Mouse (Mus musculus) liver, adult 2 months (tissue): Measurements from ENCODE around the gene Mcat. TPM values are rescaled to one million over a fixed set of nuclear protein-coding genes. Genes with fewer than 3 reads are reported as not detected.

ENCODE experiments used
- DNase-seq: peaks from one replicate; pipeline ENCODE4 v3.0.0-alpha.2; 2011; ENCODE audit warnings: low read depth, low spot score; ENCODE audit errors: extremely low read depth
- H3K27ac ChIP-seq: fragments of 200-500 bp; replicated peaks from 2 replicates; pipeline ENCODE4 v1.5.1; 2012; ENCODE audit warnings: low read depth, mild to moderate bottlenecking, control low read depth, inconsistent platforms, low read length; ENCODE audit not compliant: insufficient read depth
- H3K27me3 ChIP-seq: fragments of 200-500 bp; 2 replicates; pipeline ENCODE4 v1.6.1; 2012; ENCODE audit warnings: mild to moderate bottlenecking, moderate library complexity, low read length, inconsistent platforms; ENCODE audit not compliant: control insufficient read depth, insufficient read depth
- H3K36me3 ChIP-seq: fragments of 200-500 bp; 2 replicates; pipeline ENCODE4 v1.6.1; 2012; ENCODE audit warnings: low read length, inconsistent platforms; ENCODE audit not compliant: control insufficient read depth, insufficient read depth
- H3K4me1 ChIP-seq: fragments of 200-500 bp; 2 replicates; pipeline ENCODE4 v1.6.1; 2011; ENCODE audit warnings: low read length; ENCODE audit not compliant: control insufficient read depth, insufficient read depth
- H3K4me3 ChIP-seq: fragments of 200-500 bp; 2 replicates; pipeline ENCODE4 v1.5.1; 2011; ENCODE audit warnings: low read depth, mild to moderate bottlenecking, control low read depth, low read length, moderate library complexity; ENCODE audit not compliant: insufficient read depth
- H3K79me2 ChIP-seq: fragments of 200-500 bp; 2 replicates; pipeline ENCODE4 v1.6.1; 2012; ENCODE audit warnings: inconsistent platforms, mild to moderate bottlenecking, low read length, moderate library complexity; ENCODE audit not compliant: control insufficient read depth, insufficient read depth
- H3K9ac ChIP-seq: fragments of 200-500 bp; 2 replicates; pipeline ENCODE4 v1.6.1; 2012; ENCODE audit warnings: low read depth, mild to moderate bottlenecking, control low read depth, inconsistent platforms, low read length
- CTCF ChIP-seq: fragments of 200-500 bp; IDR thresholded peaks from 2 replicates; pipeline ENCODE4 v1.5.1; 2011; ENCODE audit warnings: low read depth, low read length, control low read depth
- POLR2A ChIP-seq: fragments of 200-500 bp; IDR thresholded peaks from 2 replicates; pipeline ENCODE4 v1.6.1; 2011; ENCODE audit warnings: low read length, control low read depth; ENCODE audit not compliant: insufficient read depth; ENCODE audit errors: extremely low read depth
- WGBS: fragments of 180-500 bp; shearing (Covaris S2); methylation state at CpG from one replicate; pipeline ENCODE4 v1.1.7; 2018; 5-methylcytosine and 5-hydroxymethylcytosine counted together
- polyA plus RNA-seq: library from polyadenylated mRNA; depleted of rRNA; stranded (reverse); fragments of >200 nt; gene quantifications from 2 replicates; pipeline ENCODE4 v1.2.3, GENCODE M21; 2012
- total RNA-seq: library from RNA; depleted of rRNA; stranded (reverse); fragments of >200 nt; gene quantifications from 2 replicates; pipeline ENCODE4 v1.2.3, GENCODE M21; 2014

Mcat gene
- total and polyA plus RNA-seq, 2 experiments = 25.9 to 29.3 TPM

- TF ChIP-seq POLR2A (no peak), CTCF (no peak)
- H3K9ac ChIP-seq = no peak overlapping the region
- no peaks in the 10 kb centered on the region for H3K79me2 ChIP-seq
- H3K36me3 ChIP-seq = peaks cover 10% of the 10 kb centered on the region; the same call in 1 of the 2 replicates
- H3K27ac ChIP-seq = no peak overlapping the region
- no peaks in the 10 kb centered on the region for H3K27me3 ChIP-seq
- no peak for DNase-seq
- no peak overlapping the region for H3K4me3 ChIP-seq
- H3K4me1 ChIP-seq = peaks cover 14% of the 10 kb centered on the region
- 79% methylated on average over 6 of the region's 6 CpGs for WGBS
These were observed 11.3 kb upstream of the Mcat start for GRCm38 (mm10) chr15:83574731-83575351.

GRCm38 (mm10) chr15:83573606-83574005, 10.0 kb upstream of the Mcat start:
- H3K4me1 ChIP-seq = peaks cover 14% of the 10 kb centered on the region
- no peak overlapping the region for H3K27ac ChIP-seq
- 98% methylated on average over 12 of the region's 12 CpGs for WGBS
- no peak for TF ChIP-seq POLR2A
- TF ChIP-seq CTCF = no peak
- no peak for DNase-seq
- H3K27me3 ChIP-seq = no peaks in the 10 kb centered on the region
- no peak overlapping the region for H3K4me3 ChIP-seq
- no peaks in the 10 kb centered on the region for H3K79me2 ChIP-seq
- no peak overlapping the region for H3K9ac ChIP-seq
- peaks cover 10% of the 10 kb centered on the region; the same call in 1 of the 2 replicates for H3K36me3 ChIP-seq

- no peak overlapping the region for H3K4me3 ChIP-seq
- 82% methylated on average over 4 of the region's 4 CpGs for WGBS
- DNase-seq = no peak
- H3K9ac ChIP-seq = no peak overlapping the region
- no peaks in the 10 kb centered on the region for H3K27me3 ChIP-seq
- TF ChIP-seq CTCF = no peak
- TF ChIP-seq POLR2A = no peak
- H3K36me3 ChIP-seq = peaks cover 10% of the 10 kb centered on the region; the same call in 1 of the 2 replicates
- H3K4me1 ChIP-seq = peaks cover 14% of the 10 kb centered on the region
- no peaks in the 10 kb centered on the region; the same call in 1 of the 2 replicates for H3K79me2 ChIP-seq
- peak overlapping the region; percentile 74 for H3K27ac ChIP-seq
These were observed 8.5 kb upstream of the Mcat start for GRCm38 (mm10) chr15:83572132-83572531.

- peak; percentile 96 for DNase-seq
- peaks cover 10% of the 10 kb centered on the region; the same call in 1 of the 2 replicates for H3K36me3 ChIP-seq
These were observed 8.0 kb upstream of the Mcat start for GRCm38 (mm10) chr15:83571636-83572035.

GRCm38 (mm10) chr15:83570641-83571040, 7.1 kb upstream of the Mcat start:
- peaks cover 8% of the 10 kb centered on the region; the same call in 1 of the 2 replicates for H3K79me2 ChIP-seq
- no peaks in the 10 kb centered on the region for H3K27me3 ChIP-seq
- H3K27ac ChIP-seq = peak overlapping the region; percentile 26
- peak; percentile 55 for DNase-seq
- H3K36me3 ChIP-seq = peaks cover 10% of the 10 kb centered on the region; the same call in 1 of the 2 replicates
- H3K4me1 ChIP-seq = peaks cover 14% of the 10 kb centered on the region
- TF ChIP-seq POLR2A (no peak), CTCF (peak; percentile 17; the same call in 1 of the 2 replicates)
- WGBS = 54% methylated on average over 2 of the region's 2 CpGs
- no peak overlapping the region for H3K9ac ChIP-seq
- H3K4me3 ChIP-seq = no peak overlapping the region

More at GRCm38 (mm10) chr15:83571636-83572035, 8.0 kb upstream of the Mcat start:
- Histone ChIP-seq H3K79me2 (no peaks in the 10 kb centered on the region; the same call in 1 of the 2 replicates), H3K4me3 (no peak overlapping the region), H3K4me1 (peaks cover 14% of the 10 kb centered on the region), H3K9ac (no peak overlapping the region), H3K27ac (peak overlapping the region; percentile 74), H3K27me3 (no peaks in the 10 kb centered on the region)
- TF ChIP-seq CTCF = no peak
- WGBS = 23% methylated on average over 5 of the region's 5 CpGs

GRCm38 (mm10) chr15:83569682-83570081, 6.1 kb upstream of the Mcat start:
- Histone ChIP-seq H3K4me1 (peaks cover 14% of the 10 kb centered on the region), H3K27me3 (no peaks in the 10 kb centered on the region), H3K36me3 (peaks cover 8% of the 10 kb centered on the region; the same call in 1 of the 2 replicates), H3K4me3 (no peak overlapping the region), H3K79me2 (peaks cover 16% of the 10 kb centered on the region; the same call in 1 of the 2 replicates), H3K9ac (no peak overlapping the region), H3K27ac (no peak overlapping the region)
- no peak for DNase-seq
- no peak for TF ChIP-seq CTCF
- TF ChIP-seq POLR2A = no peak
- 87% methylated on average over 11 of the region's 11 CpGs for WGBS
